Mouse (Mus musculus) lung, embryonic 15.5 days (tissue): ENCODE measurements at regions not wholly inside any gene's neighbourhood (a gene's known extent, or its start where the extent isn't known, plus 50 kb on each side); places are given as distances from the start of the nearest gene placed in this dataset.
A peak's percentile ranks its signal among the peaks of the same experiment; 100 is the strongest.
"Not testable (repeated sequence)": the region's sequence is repeated elsewhere in the genome, so short reads cannot be mapped to it uniquely, and the experiment has no call there.

ENCODE experiments used
- ATAC-seq: fragments of 200-750 bp; cut with Nextera tagmentation; 2 replicates; pipeline ENCODE4 v1.8.0; 2017; ENCODE audit warnings: moderate number of reproducible peaks, borderline replicate concordance; ENCODE audit not compliant: low FRiP score, low TSS enrichment; ENCODE audit errors: extremely low read depth
- H3K27ac ChIP-seq: fragments of 300-500 bp; sonication (generic); 2 replicates; pipeline ENCODE4 v1.5.1; 2015; ENCODE audit warnings: moderate library complexity, mild to moderate bottlenecking, inconsistent platforms
- H3K27me3 ChIP-seq: fragments of 300-500 bp; sonication (generic); 2 replicates; pipeline ENCODE4 v1.6.1; 2015; ENCODE audit warnings: inconsistent platforms
- H3K36me3 ChIP-seq: fragments of 300-500 bp; sonication (generic); 2 replicates; pipeline ENCODE4 v1.6.1; 2015; ENCODE audit warnings: inconsistent platforms
- H3K4me1 ChIP-seq: fragments of 300-500 bp; sonication (generic); 2 replicates; pipeline ENCODE4 v1.6.1; 2015; ENCODE audit warnings: inconsistent platforms
- H3K4me2 ChIP-seq: fragments of 300-500 bp; sonication (generic); 2 replicates; pipeline ENCODE4 v1.6.1; 2015; ENCODE audit warnings: inconsistent platforms, mild to moderate bottlenecking, moderate library complexity
- H3K4me3 ChIP-seq: fragments of 300-500 bp; sonication (generic); 2 replicates; pipeline ENCODE4 v1.5.1; 2015; ENCODE audit warnings: mild to moderate bottlenecking, inconsistent platforms
- H3K9ac ChIP-seq: fragments of 300-500 bp; sonication (generic); 2 replicates; pipeline ENCODE4 v1.6.1; 2015; ENCODE audit warnings: inconsistent platforms
- H3K9me3 ChIP-seq: fragments of 300-500 bp; sonication (generic); 2 replicates; pipeline ENCODE4 v1.6.1; 2016; ENCODE audit warnings: inconsistent platforms
- WGBS: fragments of 180-500 bp; shearing (Covaris S2); methylation state at CpG from one replicate; pipeline ENCODE4 v1.1.7; 2015; 5-methylcytosine and 5-hydroxymethylcytosine counted together

DNA sequence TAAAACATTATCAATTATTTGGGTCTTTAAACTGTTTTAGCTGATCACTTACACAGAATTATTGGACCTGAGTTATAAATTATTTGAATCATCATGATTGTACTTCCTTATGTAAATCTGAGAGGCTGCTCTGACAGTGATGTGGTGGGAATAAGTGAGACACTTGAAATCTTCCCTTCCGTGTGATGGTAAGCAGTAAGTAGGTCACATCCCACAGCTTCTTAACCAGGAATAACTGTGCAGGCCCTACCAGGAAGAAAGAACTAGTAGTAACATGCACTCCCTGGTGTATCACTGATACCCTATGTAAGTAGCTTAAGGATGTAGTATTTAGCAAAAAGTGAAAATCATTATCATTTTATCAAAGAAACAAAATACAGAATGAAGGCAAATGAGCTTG, 83.5 kb downstream of the Foxa2 start:
- not testable (repeated sequence) for H3K27ac ChIP-seq, H3K4me1 ChIP-seq, ATAC-seq, H3K27me3 ChIP-seq, H3K4me3 ChIP-seq, H3K9me3 ChIP-seq, H3K36me3 ChIP-seq, H3K4me2 ChIP-seq, H3K9ac ChIP-seq
- 65% methylated on average over 1 of the region's 1 CpGs for WGBS

DNA sequence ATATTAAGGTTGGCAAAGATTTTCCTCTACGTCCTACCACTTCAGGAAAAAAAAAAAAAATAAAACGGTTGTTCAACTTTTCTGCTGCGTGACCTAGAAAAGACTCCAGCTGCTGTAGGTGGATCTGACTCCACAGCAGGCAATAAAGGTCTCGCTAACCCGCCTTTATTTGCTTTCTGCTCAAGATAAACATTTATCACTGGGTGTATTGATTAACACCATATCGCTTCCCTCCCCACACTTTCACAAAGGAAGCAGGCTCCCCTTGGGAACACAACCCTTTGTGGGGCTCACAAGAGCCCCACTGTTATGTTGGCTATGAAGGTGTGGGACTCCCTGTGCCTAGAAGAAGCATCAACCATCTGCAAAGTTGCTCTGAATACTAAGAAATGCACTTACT, 85.1 kb downstream of the Foxa2 start:
- 25% methylated on average over 6 of the region's 6 CpGs for WGBS
- H3K27ac ChIP-seq, result no peak overlapping the region

DNA sequence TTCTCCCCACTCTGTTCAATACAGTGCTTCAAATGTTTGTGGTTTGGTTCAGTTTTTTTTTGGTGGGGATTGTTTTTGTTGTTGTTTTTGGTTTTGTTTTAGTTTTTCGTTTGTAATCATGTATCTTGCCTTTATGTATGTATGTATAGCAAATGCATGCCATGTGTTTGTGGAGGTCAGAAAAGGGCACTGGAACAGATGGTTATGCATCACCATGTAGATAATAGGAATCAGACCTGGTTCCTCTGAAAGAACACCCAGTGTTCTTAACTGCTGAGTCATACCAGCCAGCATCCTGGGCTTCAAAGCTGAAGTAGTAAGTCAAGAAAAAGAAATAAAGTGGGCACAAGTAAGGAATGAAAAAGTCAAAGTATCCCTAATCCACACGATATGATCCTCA, 92.6 kb downstream of the Foxa2 start:
- H3K4me3 ChIP-seq, result no peak overlapping the region
- H3K9ac ChIP-seq, result no peak overlapping the region
- H3K4me1 ChIP-seq, result no peaks in the 10 kb centered on the region
- ATAC-seq, result no peak
- no peak overlapping the region for H3K4me2 ChIP-seq
- WGBS, result 53% methylated on average over 2 of the region's 2 CpGs
- H3K27me3 ChIP-seq, result no peaks in the 10 kb centered on the region
- H3K27ac ChIP-seq, result no peak overlapping the region
- no peaks in the 10 kb centered on the region for H3K9me3 ChIP-seq
- H3K36me3 ChIP-seq, result no peaks in the 10 kb centered on the region

More for the DNA sequence above, 85.1 kb downstream of the Foxa2 start:
- Histone ChIP-seq H3K4me2 (no peak overlapping the region), H3K36me3 (no peaks in the 10 kb centered on the region), H3K4me3 (no peak overlapping the region), H3K9ac (no peak overlapping the region), H3K27me3 (no peaks in the 10 kb centered on the region), H3K4me1 (peaks cover 4% of the 10 kb centered on the region; the same call in 1 of the 2 replicates), H3K9me3 (no peaks in the 10 kb centered on the region)
- ATAC-seq, result no peak

- no peaks in the 10 kb centered on the region for H3K36me3 ChIP-seq
- no peaks in the 10 kb centered on the region for H3K27me3 ChIP-seq
- H3K9me3 ChIP-seq, result no peaks in the 10 kb centered on the region
- no peak overlapping the region for H3K4me3 ChIP-seq
- no peaks in the 10 kb centered on the region for H3K4me1 ChIP-seq
- no peak for ATAC-seq
- no peak overlapping the region for H3K27ac ChIP-seq
- no peak overlapping the region for H3K4me2 ChIP-seq
- WGBS, result 73% methylated on average over 5 of the region's 5 CpGs
- H3K9ac ChIP-seq, result no peak overlapping the region
Observed at GRCm38 (mm10) chr2:147951233-147951632, 95.5 kb downstream of the Foxa2 start.

DNA sequence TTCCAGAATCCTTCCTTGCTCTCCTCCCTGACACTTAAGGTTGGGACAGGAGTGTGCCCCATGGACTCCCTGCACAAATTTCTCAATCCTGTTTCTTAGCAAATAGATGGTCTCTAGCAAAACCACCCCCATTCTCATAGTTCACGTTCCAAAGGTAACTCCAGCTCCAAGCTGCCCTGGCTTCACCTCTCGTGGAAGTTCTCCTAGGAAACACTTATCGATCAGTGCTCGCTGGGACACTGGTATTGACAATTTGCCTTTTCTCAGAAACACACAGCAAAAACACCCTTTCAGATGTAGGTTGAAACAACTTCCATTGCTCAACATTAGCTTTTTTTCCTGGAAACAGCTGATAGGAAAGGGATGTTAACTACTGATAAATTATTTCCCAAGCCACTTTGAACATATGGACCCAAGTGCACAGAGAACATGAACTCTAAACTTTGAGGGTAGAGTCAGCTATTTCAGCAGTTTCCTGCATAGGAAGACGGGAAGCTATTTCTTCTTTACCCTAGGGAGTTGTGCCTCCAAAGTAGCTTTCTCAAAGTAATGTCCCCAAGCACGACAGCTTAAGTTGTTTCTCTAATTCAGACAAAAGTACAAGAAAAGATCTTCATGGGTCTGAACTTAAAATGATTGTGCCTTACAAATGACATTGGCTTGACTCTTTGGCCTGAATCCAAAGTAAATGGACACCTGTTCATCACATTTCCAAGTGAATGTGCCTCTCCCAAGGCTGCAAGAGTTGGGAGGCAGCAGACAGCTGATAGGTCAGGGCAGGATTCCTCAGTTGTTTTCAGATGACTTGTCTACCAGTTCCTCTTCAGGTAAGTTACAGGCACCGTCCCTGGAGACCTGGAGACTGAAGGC, 102.4 kb downstream of the Foxa2 start:
- H3K4me1 ChIP-seq, result no peaks in the 10 kb centered on the region; the same call in 1 of the 2 replicates
- H3K27me3 ChIP-seq, result no peaks in the 10 kb centered on the region
- no peak overlapping the region for H3K4me2 ChIP-seq
- no peak overlapping the region for H3K9ac ChIP-seq
- H3K36me3 ChIP-seq, result no peaks in the 10 kb centered on the region
- WGBS, result 81% methylated on average over 7 of the region's 7 CpGs
- H3K27ac ChIP-seq, result no peak overlapping the region
- no peaks in the 10 kb centered on the region for H3K9me3 ChIP-seq
- H3K4me3 ChIP-seq, result no peak overlapping the region
- ATAC-seq, result no peak

DNA sequence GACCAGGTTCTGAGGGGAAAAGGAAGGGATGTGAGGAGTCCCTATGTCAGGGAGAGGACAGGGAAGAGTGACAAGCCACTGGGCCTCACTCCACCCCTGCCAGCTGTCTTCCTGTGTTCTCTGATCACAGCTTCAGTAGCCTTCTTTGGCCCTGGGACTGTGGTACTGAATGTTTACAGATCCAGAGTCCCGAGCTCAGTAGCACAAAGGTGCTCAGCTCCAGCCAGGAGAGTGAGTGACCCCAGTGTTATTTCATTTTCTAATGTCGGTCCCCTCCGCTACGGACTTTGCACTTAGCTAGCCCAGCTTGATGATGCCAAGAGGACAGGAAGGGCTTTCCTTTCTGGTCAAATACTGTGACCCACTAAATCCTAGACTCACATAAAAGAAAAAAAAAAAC, 104.2 kb downstream of the Foxa2 start:
- no peak overlapping the region for H3K9ac ChIP-seq
- H3K36me3 ChIP-seq, result no peaks in the 10 kb centered on the region
- H3K27me3 ChIP-seq, result no peaks in the 10 kb centered on the region
- no peaks in the 10 kb centered on the region for H3K9me3 ChIP-seq
- H3K27ac ChIP-seq, result no peak overlapping the region
- WGBS, result 41% methylated on average over 4 of the region's 4 CpGs
- H3K4me3 ChIP-seq, result no peak overlapping the region
- ATAC-seq, result no peak
- H3K4me2 ChIP-seq, result no peak overlapping the region
- no peaks in the 10 kb centered on the region; the same call in 1 of the 2 replicates for H3K4me1 ChIP-seq

DNA sequence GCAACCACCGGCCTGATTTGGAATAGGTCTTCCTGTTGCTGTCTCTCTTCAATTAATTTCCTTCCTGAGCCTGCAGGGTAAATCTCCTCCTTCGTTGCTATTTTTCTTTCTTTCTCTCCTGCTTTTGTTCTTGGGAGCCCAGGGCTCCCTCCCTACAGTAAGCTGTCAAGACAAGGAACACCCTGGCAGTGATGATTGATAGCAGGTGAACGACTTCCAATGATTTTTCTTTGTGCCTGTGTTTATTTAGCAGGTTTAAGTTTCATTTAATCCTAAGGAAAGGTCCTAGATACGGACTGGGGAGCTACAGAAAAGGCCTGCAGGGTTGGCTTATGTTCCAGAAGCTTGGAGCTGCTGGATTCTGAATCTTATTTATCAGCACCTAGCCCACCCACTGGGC, 105.5 kb downstream of the Foxa2 start:
- no peak overlapping the region for H3K4me2 ChIP-seq
- H3K27me3 ChIP-seq, result no peaks in the 10 kb centered on the region
- H3K9me3 ChIP-seq, result no peaks in the 10 kb centered on the region
- H3K27ac ChIP-seq, result no peak overlapping the region
- no peak overlapping the region for H3K9ac ChIP-seq
- H3K36me3 ChIP-seq, result no peaks in the 10 kb centered on the region
- no peak for ATAC-seq
- no peaks in the 10 kb centered on the region; the same call in 1 of the 2 replicates for H3K4me1 ChIP-seq
- 17% methylated on average over 4 of the region's 4 CpGs for WGBS
- H3K4me3 ChIP-seq, result no peak overlapping the region

DNA sequence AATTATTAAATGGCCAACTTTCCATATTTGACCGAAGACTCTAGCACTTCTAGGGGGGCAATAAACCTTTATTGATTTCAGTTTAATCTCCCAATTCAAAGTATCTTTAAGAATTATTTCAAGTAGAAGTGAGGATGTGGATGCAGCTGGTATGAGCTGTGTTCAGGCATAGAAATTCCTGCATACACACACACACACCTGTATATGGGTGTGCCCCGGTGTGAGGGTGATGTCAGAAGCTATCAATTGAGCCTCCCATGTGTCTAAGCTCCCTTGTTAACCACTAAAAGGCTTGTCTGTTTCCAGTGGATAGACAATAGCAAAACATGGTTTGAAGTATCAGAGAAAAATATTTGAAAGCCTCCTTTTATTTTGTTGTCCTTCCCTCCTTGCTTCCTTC, 114.3 kb downstream of the Foxa2 start:
- ATAC-seq, result no peak
- Histone ChIP-seq H3K27me3 (no peaks in the 10 kb centered on the region), H3K4me2 (no peak overlapping the region), H3K9me3 (no peaks in the 10 kb centered on the region), H3K4me3 (no peak overlapping the region), H3K4me1 (peaks cover 16% of the 10 kb centered on the region), H3K36me3 (no peaks in the 10 kb centered on the region), H3K9ac (no peak overlapping the region), H3K27ac (no peak overlapping the region)
- WGBS, result 74% methylated on average over 2 of the region's 2 CpGs

GRCm38 (mm10) chr2:147929031-147929711, 117.6 kb downstream of the Foxa2 start:
- H3K27ac ChIP-seq, result no peak overlapping the region
- H3K9me3 ChIP-seq, result no peaks in the 10 kb centered on the region
- ATAC-seq, result no peak
- no peak overlapping the region for H3K4me3 ChIP-seq
- no peak overlapping the region for H3K9ac ChIP-seq
- peaks cover 21% of the 10 kb centered on the region for H3K4me1 ChIP-seq
- WGBS, result 60% methylated on average over 5 of the region's 5 CpGs
- H3K36me3 ChIP-seq, result no peaks in the 10 kb centered on the region
- no peaks in the 10 kb centered on the region for H3K27me3 ChIP-seq
- H3K4me2 ChIP-seq, result no peak overlapping the region

GRCm38 (mm10) chr2:147927792-147928670, 118.7 kb downstream of the Foxa2 start:
- Histone ChIP-seq H3K36me3 (no peaks in the 10 kb centered on the region), H3K4me2 (no peak overlapping the region), H3K9me3 (no peaks in the 10 kb centered on the region), H3K27me3 (no peaks in the 10 kb centered on the region), H3K4me3 (no peak overlapping the region), H3K4me1 (peaks cover 21% of the 10 kb centered on the region), H3K27ac (peak overlapping the region; percentile 42; the same call in 1 of the 2 replicates), H3K9ac (no peak overlapping the region)
- WGBS, result 42% methylated on average over 10 of the region's 10 CpGs
- ATAC-seq, result no peak

GRCm38 (mm10) chr2:147926861-147927260, 119.9 kb downstream of the Foxa2 start:
- WGBS, result 52% methylated on average over 3 of the region's 3 CpGs
- peak; percentile 72 for ATAC-seq
- no peaks in the 10 kb centered on the region for H3K9me3 ChIP-seq
- H3K4me2 ChIP-seq, result no peak overlapping the region
- H3K4me1 ChIP-seq, result peaks cover 21% of the 10 kb centered on the region
- no peaks in the 10 kb centered on the region for H3K27me3 ChIP-seq
- peak overlapping the region; percentile 37; the same call in 1 of the 2 replicates for H3K27ac ChIP-seq
- no peak overlapping the region for H3K9ac ChIP-seq
- no peak overlapping the region for H3K4me3 ChIP-seq
- H3K36me3 ChIP-seq, result no peaks in the 10 kb centered on the region
